Mouse (Mus musculus) kidney, embryonic 16.5 days (tissue): ENCODE results near the gene Llgl2. TPM values are rescaled to one million over a fixed set of nuclear protein-coding genes. Genes with fewer than 3 reads are reported as not detected.

Experiments
- ATAC-seq: fragments of 200-750 bp; cut with Nextera tagmentation; 2 replicates; pipeline ENCODE4 v1.8.0; 2017; ENCODE audit warnings: moderate TSS enrichment; ENCODE audit not compliant: low FRiP score, low TSS enrichment
- H3K27ac ChIP-seq: fragments of 300-500 bp; sonication (generic); 2 replicates; pipeline ENCODE4 v1.5.1; 2014; ENCODE audit warnings: low read length
- H3K27me3 ChIP-seq: fragments of 300-500 bp; sonication (generic); 2 replicates; pipeline ENCODE4 v1.6.1; 2014; ENCODE audit warnings: low read length, control low read depth, mixed read lengths; ENCODE audit not compliant: insufficient read depth
- H3K36me3 ChIP-seq: fragments of 300-500 bp; sonication (generic); 2 replicates; pipeline ENCODE4 v1.6.1; 2014; ENCODE audit warnings: low read length, control low read depth, mixed read lengths; ENCODE audit not compliant: insufficient read depth
- H3K4me1 ChIP-seq: fragments of 300-500 bp; sonication (generic); 2 replicates; pipeline ENCODE4 v1.6.1; 2014; ENCODE audit warnings: low read length, control low read depth, mixed read lengths; ENCODE audit not compliant: insufficient read depth
- H3K4me2 ChIP-seq: fragments of 300-500 bp; sonication (generic); replicated peaks from 2 replicates; pipeline ENCODE4 v1.6.1; 2014; ENCODE audit warnings: low read depth, low read length
- H3K4me3 ChIP-seq: fragments of 300-500 bp; sonication (generic); 2 replicates; pipeline ENCODE4 v1.5.1; 2014; ENCODE audit warnings: mild to moderate bottlenecking, low read length
- H3K9ac ChIP-seq: fragments of 300-500 bp; sonication (generic); replicated peaks from 2 replicates; pipeline ENCODE4 v1.6.1; 2014; ENCODE audit warnings: low read length
- H3K9me3 ChIP-seq: fragments of 300-500 bp; sonication (generic); 2 replicates; pipeline ENCODE4 v1.6.1; 2016; ENCODE audit warnings: low read length, control low read depth
- WGBS: fragments of 180-500 bp; shearing (Covaris S2); extraction: QIAGEN DNeasy Blood & Tissue Kit; methylation state at CpG from one replicate; pipeline ENCODE4 v1.1.7; 2014; 5-methylcytosine and 5-hydroxymethylcytosine counted together
- polyA plus RNA-seq: library from polyadenylated mRNA; unstranded; fragments of >200 nt; fragmentation: Nextera tagmentation; extraction: Ambion mirVana; gene quantifications from 2 replicates; pipeline ENCODE4 v1.2.1, GENCODE M21; 2015

Llgl2 gene
- polyA plus RNA-seq, 1 experiment from 2014 or later, result 64.5 TPM

DNA sequence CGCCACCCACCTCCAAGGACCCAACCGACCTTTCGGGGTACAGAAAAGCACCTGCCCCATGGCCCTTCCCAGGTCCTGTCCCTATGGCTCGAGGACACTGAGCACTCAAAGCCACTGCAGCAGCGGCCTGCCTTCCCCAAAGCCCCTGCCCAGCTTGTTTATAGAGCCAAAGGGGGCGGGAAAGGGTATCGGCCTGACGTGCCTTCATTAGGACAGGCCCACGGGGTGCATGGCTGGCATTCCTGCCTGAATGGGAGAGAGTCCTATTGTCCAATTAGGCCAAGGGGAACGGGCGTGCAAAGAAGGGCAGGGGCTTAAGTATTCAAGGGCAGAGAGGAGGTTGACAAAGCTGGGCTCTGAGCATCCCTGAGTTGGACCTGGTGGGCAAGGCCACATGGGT, 15.9 kb upstream of the Llgl2 start:
- H3K9me3 ChIP-seq, result no peaks in the 10 kb centered on the region
- no peaks in the 10 kb centered on the region for H3K27me3 ChIP-seq
- H3K4me1 ChIP-seq, result peaks cover 53% of the 10 kb centered on the region
- peak overlapping the region; percentile 75 for H3K4me2 ChIP-seq
- peaks cover 49% of the 10 kb centered on the region for H3K36me3 ChIP-seq
- H3K9ac ChIP-seq, result no peak overlapping the region
- H3K27ac ChIP-seq, result no peak overlapping the region; the same call in 1 of the 2 replicates
- no peak overlapping the region for H3K4me3 ChIP-seq
- ATAC-seq, result no peak
- 70% methylated on average over 11 of the region's 11 CpGs for WGBS

DNA sequence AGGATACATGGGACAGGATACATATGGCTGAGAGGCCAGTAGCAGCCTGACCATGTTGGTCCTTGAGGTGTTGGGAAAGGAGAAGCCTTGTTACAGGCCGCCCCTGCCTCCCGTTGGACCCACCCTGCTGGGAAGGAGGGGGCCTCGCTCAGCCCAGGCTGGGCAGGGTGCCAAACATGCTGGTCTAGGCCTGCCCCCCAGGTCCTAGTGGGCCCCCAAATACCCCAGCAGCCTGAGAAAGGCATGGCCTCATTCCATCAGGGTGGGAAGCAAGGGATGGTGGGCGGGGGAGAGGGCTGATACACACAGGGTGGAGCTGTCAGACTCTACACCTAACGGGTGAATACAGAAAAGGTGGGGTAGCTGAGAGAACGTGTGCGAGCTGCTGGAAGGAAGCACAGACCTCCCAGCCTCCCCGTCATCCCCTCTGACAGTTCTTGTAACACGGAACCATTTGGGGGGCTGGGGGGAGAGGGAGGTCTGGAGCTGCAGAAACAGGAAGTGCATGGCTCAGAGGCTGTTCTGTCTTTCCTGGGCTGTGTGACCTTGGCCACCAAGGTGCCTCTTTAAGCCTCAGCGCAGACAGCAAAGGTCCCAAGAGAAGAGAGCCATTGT, 15.0 kb upstream of the Llgl2 start:
- Histone ChIP-seq H3K27me3 (no peaks in the 10 kb centered on the region), H3K36me3 (peaks cover 41% of the 10 kb centered on the region), H3K27ac (peak overlapping the region; percentile 75), H3K9ac (peak overlapping the region; percentile 91; the same call in 1 of the 2 replicates), H3K9me3 (no peaks in the 10 kb centered on the region), H3K4me2 (peak overlapping the region; percentile 75), H3K4me1 (peaks cover 53% of the 10 kb centered on the region), H3K4me3 (0 out of 2 replicates have a peak overlapping the region, but pooled peaks have one; percentile 3)
- ATAC-seq, result no peak; the same call in 1 of the 2 replicates
- WGBS, result 35% methylated on average over 10 of the region's 10 CpGs

DNA sequence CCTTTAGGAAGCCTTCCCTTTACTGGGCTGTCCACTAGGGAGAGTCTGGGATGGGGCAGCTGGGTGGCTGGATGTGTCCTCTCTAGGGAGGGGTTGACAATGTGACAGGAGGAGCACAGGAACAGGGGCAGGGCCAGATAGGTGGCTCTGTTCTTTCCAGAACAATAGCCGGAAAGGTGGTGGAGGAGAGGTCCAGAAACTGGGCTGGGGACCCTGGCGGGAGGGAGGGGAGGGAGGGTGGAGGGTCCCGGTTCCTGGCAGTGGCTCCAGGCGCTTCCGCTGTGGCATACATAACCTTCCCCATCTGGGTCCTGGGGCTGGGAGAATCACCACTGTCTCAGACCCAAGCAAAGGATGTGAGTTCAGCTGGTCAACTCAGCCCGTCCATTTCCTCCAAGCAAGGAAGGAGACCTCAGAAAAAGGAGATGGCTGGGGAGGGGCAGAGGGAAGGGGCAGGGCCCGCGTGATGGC, 14.5 kb upstream of the Llgl2 start:
- peak overlapping the region; percentile 91 for H3K9ac ChIP-seq
- no peaks in the 10 kb centered on the region for H3K9me3 ChIP-seq
- peak overlapping the region; percentile 75 for H3K4me2 ChIP-seq
- peak overlapping the region; percentile 96; the same call in 1 of the 2 replicates for H3K4me3 ChIP-seq
- peak overlapping the region; percentile 75 for H3K27ac ChIP-seq
- peaks cover 57% of the 10 kb centered on the region for H3K4me1 ChIP-seq
- H3K36me3 ChIP-seq, result peaks cover 38% of the 10 kb centered on the region
- no peaks in the 10 kb centered on the region for H3K27me3 ChIP-seq
- peak; percentile 0; the same call in 1 of the 2 replicates for ATAC-seq
- WGBS, result 55% methylated on average over 8 of the region's 8 CpGs

DNA sequence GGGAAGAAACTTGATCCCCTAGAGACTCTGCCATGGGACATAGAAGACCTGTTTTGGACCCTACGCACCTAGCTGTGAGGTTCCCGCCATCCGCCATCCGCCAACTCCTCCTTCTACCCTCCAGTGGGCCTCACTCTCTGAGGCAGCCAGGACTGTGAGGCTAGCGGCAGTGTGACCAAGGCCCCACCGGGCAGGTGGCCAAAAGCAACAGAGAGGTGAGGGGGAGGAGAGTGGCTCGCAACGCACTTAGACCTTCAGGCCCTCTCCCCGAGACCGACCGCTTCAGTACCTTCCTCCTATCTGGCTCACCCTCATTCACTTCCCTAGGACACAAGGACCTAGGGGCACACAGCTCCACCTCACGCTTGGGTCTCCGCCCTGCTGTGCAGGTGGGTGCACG, 13.5 kb upstream of the Llgl2 start:
- H3K9me3 ChIP-seq, result no peaks in the 10 kb centered on the region
- 20% methylated on average over 14 of the region's 14 CpGs for WGBS
- no peak for ATAC-seq
- peaks cover 28% of the 10 kb centered on the region for H3K36me3 ChIP-seq
- peak overlapping the region; percentile 91 for H3K9ac ChIP-seq
- H3K27me3 ChIP-seq, result no peaks in the 10 kb centered on the region
- H3K4me1 ChIP-seq, result peaks cover 61% of the 10 kb centered on the region
- peak overlapping the region; percentile 96 for H3K4me3 ChIP-seq
- H3K27ac ChIP-seq, result peak overlapping the region; percentile 75
- H3K4me2 ChIP-seq, result peak overlapping the region; percentile 75

DNA sequence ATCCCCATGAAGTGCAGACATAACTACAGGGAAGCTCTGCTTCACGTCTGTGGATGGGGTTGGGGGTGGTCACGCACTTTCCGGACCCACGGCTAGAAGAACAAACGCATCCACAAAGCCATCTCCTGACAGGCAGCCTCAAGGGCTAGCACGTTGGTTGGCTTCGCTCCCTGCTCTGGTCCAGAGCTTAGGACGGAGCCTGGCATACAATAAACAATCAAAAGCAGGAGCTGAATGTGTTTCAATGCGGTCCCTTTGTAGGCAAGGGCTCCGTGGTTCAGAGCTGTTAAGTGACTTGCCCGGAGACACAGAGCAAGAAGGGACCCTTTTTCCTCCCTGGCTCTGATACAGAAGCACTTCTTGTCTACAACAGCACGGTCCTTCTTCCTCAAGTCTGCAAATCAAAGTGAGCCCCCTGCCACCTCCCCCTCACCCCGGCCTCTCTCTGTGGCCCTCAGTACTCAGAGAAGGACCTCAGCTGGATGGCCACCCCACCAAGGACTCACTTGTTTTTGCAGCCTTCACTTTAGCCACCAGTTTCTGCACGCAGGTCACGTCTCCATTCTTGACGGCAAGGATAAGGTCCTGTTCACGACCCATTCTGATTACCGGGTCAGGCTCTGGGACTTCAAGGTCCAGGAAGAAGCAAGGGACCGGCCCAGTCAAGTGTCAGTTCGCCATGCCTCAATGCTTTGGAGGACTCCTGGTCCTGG, 12.3 kb upstream of the Llgl2 start:
- Histone ChIP-seq H3K4me2 (peak overlapping the region; percentile 75), H3K4me1 (peaks cover 68% of the 10 kb centered on the region), H3K9ac (peak overlapping the region; percentile 91), H3K36me3 (peaks cover 21% of the 10 kb centered on the region), H3K9me3 (no peaks in the 10 kb centered on the region), H3K27ac (peak overlapping the region; percentile 87; the same call in 1 of the 2 replicates), H3K4me3 (peak overlapping the region; percentile 96), H3K27me3 (no peaks in the 10 kb centered on the region)
- no peak for ATAC-seq
- WGBS, result 69% methylated on average over 20 of the region's 20 CpGs

DNA sequence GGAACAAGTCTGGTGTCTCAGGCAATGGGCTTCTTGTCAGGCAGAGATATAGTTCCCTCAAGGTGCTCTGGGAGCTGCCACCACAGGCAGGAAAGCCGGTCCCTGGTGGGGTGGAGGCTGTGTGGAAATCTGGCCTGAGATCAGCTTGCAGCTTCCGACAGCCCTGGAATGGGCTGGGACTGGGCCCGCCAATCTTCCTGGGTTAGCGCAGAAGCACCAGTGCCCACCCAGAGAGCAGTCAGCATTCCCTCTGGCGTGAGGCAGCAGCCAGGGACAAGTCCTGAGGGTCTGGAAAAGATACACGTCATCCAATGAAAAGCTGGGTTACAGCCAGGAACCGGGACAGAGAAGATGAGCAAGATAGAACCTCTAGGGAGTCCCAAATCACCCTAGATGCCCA, 11.8 kb upstream of the Llgl2 start:
- no peaks in the 10 kb centered on the region for H3K9me3 ChIP-seq
- peaks cover 15% of the 10 kb centered on the region for H3K36me3 ChIP-seq
- 28% methylated on average over 7 of the region's 7 CpGs for WGBS
- peak overlapping the region; percentile 96 for H3K4me3 ChIP-seq
- peak overlapping the region; percentile 87; the same call in 1 of the 2 replicates for H3K27ac ChIP-seq
- H3K4me1 ChIP-seq, result peaks cover 68% of the 10 kb centered on the region
- peak overlapping the region; percentile 91 for H3K9ac ChIP-seq
- peak overlapping the region; percentile 75 for H3K4me2 ChIP-seq
- no peaks in the 10 kb centered on the region for H3K27me3 ChIP-seq
- ATAC-seq, result no peak

DNA sequence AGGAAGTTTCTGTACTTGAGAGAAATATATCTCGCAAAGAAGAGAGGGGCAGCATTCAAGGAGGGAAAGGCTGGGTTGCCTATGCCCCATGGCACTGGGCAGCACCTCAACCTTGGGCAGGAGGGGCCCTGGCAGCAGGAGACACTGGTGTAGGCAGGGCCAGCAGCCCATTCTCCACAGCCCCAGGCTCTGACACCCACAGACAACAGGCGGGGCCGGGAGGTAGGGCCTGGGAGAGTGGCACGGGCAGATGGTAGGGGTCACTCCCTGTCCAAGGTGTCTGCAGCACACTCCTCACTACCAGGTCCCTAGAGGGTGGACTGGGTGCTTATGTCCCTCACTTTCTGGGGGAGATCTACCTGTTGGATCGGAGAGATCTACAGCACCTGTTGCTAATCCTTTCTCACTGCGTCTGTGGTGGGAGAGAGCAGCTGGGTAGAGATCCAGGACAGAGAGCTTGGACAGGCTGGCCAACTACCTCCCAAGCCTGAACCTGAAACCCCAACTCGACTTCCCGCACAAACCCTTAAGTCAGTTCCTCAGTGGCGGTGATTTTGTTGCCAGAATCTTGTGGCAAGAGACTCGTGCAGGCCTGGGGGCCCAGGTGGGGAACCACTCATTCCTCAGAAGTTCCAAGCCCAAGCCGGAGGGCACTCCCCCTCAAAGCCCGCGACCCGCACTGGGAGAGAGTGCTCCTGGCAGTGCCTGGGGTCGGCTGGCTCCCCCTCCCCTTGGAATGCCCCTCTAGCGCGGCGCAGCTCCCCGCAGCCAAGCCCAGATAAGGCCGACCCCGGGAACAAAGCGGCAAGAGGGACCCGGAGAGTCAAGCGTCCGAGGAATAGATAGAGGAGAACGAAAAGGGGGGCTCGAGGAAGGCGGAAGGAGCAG, 11.1 kb upstream of the Llgl2 start:
- H3K36me3 ChIP-seq, result peaks cover 15% of the 10 kb centered on the region; the same call in 1 of the 2 replicates
- H3K4me1 ChIP-seq, result peaks cover 66% of the 10 kb centered on the region
- H3K4me3 ChIP-seq, result peak overlapping the region; percentile 96
- peak; percentile 1; the same call in 1 of the 2 replicates for ATAC-seq
- 4% methylated on average over 28 of the region's 28 CpGs for WGBS
- H3K27ac ChIP-seq, result peak overlapping the region; percentile 87
- H3K4me2 ChIP-seq, result peak overlapping the region; percentile 75
- peak overlapping the region; percentile 91 for H3K9ac ChIP-seq
- no peaks in the 10 kb centered on the region for H3K9me3 ChIP-seq
- H3K27me3 ChIP-seq, result no peaks in the 10 kb centered on the region

DNA sequence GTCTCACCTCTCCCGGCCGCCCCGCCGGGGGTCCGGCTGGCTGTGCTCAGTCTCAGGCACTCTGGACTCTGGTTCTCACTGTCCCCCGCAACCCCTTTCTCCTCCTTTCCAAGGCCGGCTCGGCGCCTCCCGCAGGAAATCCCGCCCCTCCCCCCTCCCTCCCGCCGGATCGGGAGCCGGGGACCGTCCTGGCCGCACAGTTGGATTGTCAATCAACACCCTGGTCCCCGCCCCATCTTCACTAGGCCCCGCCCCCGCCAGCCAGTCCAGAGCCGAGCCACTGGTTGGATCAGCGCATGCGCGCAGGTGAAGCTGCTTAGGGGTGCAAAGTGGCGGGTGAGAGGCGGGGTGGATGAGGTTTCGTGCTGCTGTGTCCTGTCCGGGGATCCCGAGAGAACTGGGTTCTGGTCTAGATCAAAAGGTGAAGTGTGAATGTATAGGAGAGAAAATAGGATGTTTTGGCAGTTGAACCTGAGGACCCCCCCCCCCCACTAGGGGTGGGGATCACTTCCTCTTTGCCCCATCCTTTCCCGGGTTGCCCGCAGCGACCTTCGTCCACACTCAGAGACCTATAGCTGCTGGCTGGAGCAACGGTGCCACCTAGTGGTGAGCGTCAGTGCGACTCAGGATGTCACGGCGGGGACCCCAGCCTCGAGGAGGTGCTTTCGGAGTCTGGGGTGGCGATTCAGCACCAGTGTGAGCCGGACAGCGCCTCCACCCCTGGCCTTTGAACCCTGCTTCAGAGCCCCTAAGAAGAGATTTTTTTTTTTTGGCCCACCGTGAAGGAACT, 10.1 kb upstream of the Llgl2 start, which contains the start of gene Caskin2:
TSS of gene Caskin2 (minus strand) at position 133 of the 790 bp plus-strand sequence.
- H3K4me3 ChIP-seq, result peak within 1 kb of the TSS; percentile 96
- ATAC-seq, result peak; percentile 91
- H3K9me3 ChIP-seq, result no peaks in the 10 kb centered on the region
- under 1% methylated on average over 43 of the region's 44 CpGs for WGBS
- H3K9ac ChIP-seq, result peak within 1 kb of the TSS; percentile 91
- H3K27me3 ChIP-seq, result no peaks in the 10 kb centered on the region
- H3K4me2 ChIP-seq, result peak within 1 kb of the TSS; percentile 75
- H3K36me3 ChIP-seq, result peaks cover 15% of the 10 kb centered on the region
- H3K27ac ChIP-seq, result peak within 1 kb of the TSS; percentile 87
- peaks cover 56% of the 10 kb centered on the region for H3K4me1 ChIP-seq
